Mouse (Mus musculus) kidney, embryonic 14.5 days (tissue): ENCODE results near the gene BC030870. TPM values are rescaled to one million over a fixed set of nuclear protein-coding genes. Genes with fewer than 3 reads are reported as not detected.
"Not testable (repeated sequence)": the region's sequence is repeated elsewhere in the genome, so short reads cannot be mapped to it uniquely, and the experiment has no call there.

Experiments
- ATAC-seq: fragments of 200-750 bp; cut with Nextera tagmentation; 2 replicates; pipeline ENCODE4 v1.8.0; 2017; ENCODE audit warnings: moderate number of reproducible peaks, mild to moderate bottlenecking, moderate TSS enrichment, moderate library complexity; ENCODE audit not compliant: low FRiP score, low TSS enrichment
- H3K27ac ChIP-seq: fragments of 300-500 bp; sonication (generic); 2 replicates; pipeline ENCODE4 v1.5.1; 2014; ENCODE audit warnings: low read depth, mild to moderate bottlenecking, low read length, moderate library complexity, mixed read lengths
- H3K27me3 ChIP-seq: fragments of 300-500 bp; sonication (generic); 2 replicates; pipeline ENCODE4 v1.6.1; 2014; ENCODE audit warnings: mild to moderate bottlenecking, low read length; ENCODE audit not compliant: control insufficient read depth, insufficient read depth
- H3K36me3 ChIP-seq: fragments of 300-500 bp; sonication (generic); 2 replicates; pipeline ENCODE4 v1.6.1; 2014; ENCODE audit warnings: low read length, mixed read lengths; ENCODE audit not compliant: control insufficient read depth, insufficient read depth
- H3K4me1 ChIP-seq: fragments of 300-500 bp; sonication (generic); 2 replicates; pipeline ENCODE4 v1.6.1; 2014; ENCODE audit warnings: low read length, mixed read lengths; ENCODE audit not compliant: control insufficient read depth, insufficient read depth
- H3K4me2 ChIP-seq: fragments of 300-500 bp; sonication (generic); replicated peaks from 2 replicates; pipeline ENCODE4 v1.6.1; 2014; ENCODE audit warnings: low read depth, mild to moderate bottlenecking, low read length
- H3K4me3 ChIP-seq: fragments of 300-500 bp; sonication (generic); 2 replicates; pipeline ENCODE4 v1.5.1; 2014; ENCODE audit warnings: mild to moderate bottlenecking, low read length
- H3K9ac ChIP-seq: fragments of 300-500 bp; sonication (generic); 2 replicates; pipeline ENCODE4 v1.6.1; 2014; ENCODE audit warnings: low read depth, mild to moderate bottlenecking, low read length, moderate library complexity
- H3K9me3 ChIP-seq: fragments of 300-500 bp; sonication (generic); 2 replicates; pipeline ENCODE4 v1.6.1; 2016; ENCODE audit warnings: low read length; ENCODE audit not compliant: control insufficient read depth
- WGBS: fragments of 180-500 bp; shearing (Covaris S2); extraction: QIAGEN DNeasy Blood & Tissue Kit; methylation state at CpG from one replicate; pipeline ENCODE4 v1.1.7; 2014; 5-methylcytosine and 5-hydroxymethylcytosine counted together
- polyA plus RNA-seq: library from polyadenylated mRNA; unstranded; fragments of >200 nt; fragmentation: Nextera tagmentation; extraction: Ambion mirVana; gene quantifications from 2 replicates; pipeline ENCODE4 v1.2.1, GENCODE M21; 2014

The BC030870 gene
- 0.32 TPM in 1 of 2 replicates, not detected in the other for polyA plus RNA-seq

DNA sequence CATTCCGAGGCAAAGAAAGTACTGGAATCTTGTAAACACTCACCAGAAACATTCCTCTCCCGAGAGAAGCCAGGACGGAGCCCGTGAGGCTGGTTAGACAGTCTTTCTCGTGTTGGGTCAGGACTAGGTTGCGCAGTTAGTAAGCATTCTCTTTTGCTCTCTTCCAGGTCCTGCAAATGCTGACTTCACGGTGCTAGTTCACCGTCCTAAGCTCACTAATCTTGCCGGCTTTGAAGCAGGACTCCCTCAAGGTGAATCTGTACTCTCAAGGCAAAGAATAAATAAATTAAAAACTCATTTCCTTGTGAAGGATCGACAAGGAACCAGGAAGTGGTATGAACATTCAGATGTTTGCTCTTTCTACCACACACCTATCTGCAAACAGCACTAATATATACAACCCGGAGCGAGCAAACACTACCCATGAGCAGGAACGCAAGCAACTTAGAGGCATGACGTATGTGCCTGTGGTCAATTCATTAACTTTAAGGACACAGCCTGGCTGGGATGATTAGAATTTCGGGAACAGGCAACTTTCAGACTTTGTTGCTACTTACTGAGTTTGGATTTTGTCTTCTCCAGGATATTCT, at the start of gene BC030870:
Gene BC030870 (minus strand): TSS at position 365 of the 590 bp plus-strand sequence.
- H3K36me3 ChIP-seq: no peaks in the 10 kb centered on the region
- WGBS: 82% methylated on average over 15 of the region's 15 CpGs
- H3K27me3 ChIP-seq: no peaks in the 10 kb centered on the region
- no peaks in the 10 kb centered on the region for H3K9me3 ChIP-seq
- no peak within 1 kb of the TSS for H3K4me3 ChIP-seq
- no peak within 1 kb of the TSS for H3K27ac ChIP-seq
- H3K9ac ChIP-seq: no peak within 1 kb of the TSS
- H3K4me2 ChIP-seq: no peak within 1 kb of the TSS
- H3K4me1 ChIP-seq: no peaks in the 10 kb centered on the region
- ATAC-seq: no peak

DNA sequence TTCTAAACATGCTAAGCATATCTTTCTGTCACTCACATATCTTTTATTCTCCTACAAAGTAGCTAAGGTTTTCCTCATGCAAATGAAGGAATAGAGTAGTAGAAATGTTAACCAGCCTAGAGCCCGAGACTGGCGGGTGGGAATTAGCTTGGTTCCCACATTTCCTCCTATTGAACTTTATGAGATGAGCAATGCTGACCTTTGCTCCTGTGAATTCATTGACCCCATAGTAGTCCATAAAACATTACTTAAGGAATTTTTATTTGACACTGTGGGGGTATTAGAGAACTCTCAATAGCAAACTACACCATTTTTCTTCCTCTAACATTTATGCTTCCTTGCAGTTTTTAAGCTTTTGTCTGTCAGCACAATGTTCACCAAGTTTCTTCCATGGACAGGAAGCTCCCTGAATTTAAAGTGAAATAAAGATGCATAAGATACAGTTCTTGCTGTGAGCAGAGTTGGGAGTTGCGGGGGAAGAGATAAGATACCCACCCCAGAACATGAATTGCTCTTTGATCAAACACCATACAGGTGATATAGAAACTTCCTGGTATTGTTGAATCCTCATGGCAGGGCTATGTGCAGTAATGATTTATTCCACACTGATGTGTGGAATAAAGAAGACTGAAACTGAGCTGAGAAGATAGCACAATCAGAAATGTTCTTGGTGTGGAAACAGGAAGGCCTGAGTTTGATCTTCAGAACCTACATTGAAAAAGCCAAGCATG, 45.5 kb upstream of the BC030870 start:
- H3K27ac ChIP-seq: no peak overlapping the region
- no peaks in the 10 kb centered on the region for H3K36me3 ChIP-seq
- WGBS: 51% methylated on average over 3 of the region's 3 CpGs
- H3K4me1 ChIP-seq: no peaks in the 10 kb centered on the region
- H3K4me2 ChIP-seq: no peak overlapping the region
- H3K9me3 ChIP-seq: no peaks in the 10 kb centered on the region
- no peak for ATAC-seq
- no peak overlapping the region for H3K9ac ChIP-seq
- no peaks in the 10 kb centered on the region for H3K27me3 ChIP-seq
- no peak overlapping the region for H3K4me3 ChIP-seq

DNA sequence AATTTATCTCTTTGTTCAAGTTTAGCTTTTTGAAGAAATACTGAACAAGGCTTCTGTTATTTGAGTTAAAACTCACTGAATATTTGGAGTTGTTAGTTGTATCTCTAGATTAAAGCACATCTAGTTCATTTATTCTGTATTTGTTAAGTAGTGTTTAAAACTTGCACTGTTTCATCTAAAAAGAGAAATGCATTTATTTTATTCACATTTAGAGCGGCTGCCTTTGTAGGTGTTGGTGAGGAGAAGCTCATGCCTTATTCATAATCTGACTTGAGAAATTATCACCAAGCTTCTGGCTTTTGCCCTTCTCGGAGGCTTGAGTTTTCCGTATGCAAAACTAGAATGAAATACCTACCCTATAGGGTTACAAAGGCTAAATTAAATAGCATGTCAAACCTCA, 39.8 kb upstream of the BC030870 start:
- H3K4me1 ChIP-seq: no peaks in the 10 kb centered on the region

DNA sequence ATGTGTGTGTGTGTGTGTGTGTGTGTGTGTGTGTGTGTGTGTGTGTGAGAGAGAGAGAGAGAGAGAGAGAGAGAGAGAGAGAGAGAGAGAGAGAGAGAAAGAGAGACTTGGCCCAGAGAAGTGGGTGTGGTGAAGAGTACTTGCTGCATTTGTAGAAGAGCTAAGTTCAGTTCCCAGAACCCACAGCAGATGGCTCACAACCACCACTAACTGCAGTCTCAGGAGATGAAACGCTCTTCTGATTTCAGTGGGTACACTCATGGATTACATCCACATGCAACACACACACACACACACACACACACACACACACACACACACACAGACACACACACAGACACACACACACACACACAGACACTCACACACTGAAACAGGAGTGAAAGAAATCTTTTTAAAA, 31.3 kb upstream of the BC030870 start:
- H3K27ac ChIP-seq, H3K9me3 ChIP-seq, H3K4me2 ChIP-seq, H3K27me3 ChIP-seq, H3K36me3 ChIP-seq, ATAC-seq, H3K4me1 ChIP-seq, H3K9ac ChIP-seq, H3K4me3 ChIP-seq: not testable (repeated sequence)
- 30% methylated on average over 1 of the region's 1 CpGs for WGBS

More for the DNA sequence above, 39.8 kb upstream of the BC030870 start:
- WGBS: 80% methylated on average over 3 of the region's 3 CpGs
- H3K27me3 ChIP-seq: no peaks in the 10 kb centered on the region
- H3K9me3 ChIP-seq: no peaks in the 10 kb centered on the region
- H3K4me3 ChIP-seq: no peak overlapping the region
- no peaks in the 10 kb centered on the region for H3K36me3 ChIP-seq
- H3K4me2 ChIP-seq: no peak overlapping the region
- no peak overlapping the region for H3K9ac ChIP-seq
- H3K27ac ChIP-seq: no peak overlapping the region
- no peak for ATAC-seq

DNA sequence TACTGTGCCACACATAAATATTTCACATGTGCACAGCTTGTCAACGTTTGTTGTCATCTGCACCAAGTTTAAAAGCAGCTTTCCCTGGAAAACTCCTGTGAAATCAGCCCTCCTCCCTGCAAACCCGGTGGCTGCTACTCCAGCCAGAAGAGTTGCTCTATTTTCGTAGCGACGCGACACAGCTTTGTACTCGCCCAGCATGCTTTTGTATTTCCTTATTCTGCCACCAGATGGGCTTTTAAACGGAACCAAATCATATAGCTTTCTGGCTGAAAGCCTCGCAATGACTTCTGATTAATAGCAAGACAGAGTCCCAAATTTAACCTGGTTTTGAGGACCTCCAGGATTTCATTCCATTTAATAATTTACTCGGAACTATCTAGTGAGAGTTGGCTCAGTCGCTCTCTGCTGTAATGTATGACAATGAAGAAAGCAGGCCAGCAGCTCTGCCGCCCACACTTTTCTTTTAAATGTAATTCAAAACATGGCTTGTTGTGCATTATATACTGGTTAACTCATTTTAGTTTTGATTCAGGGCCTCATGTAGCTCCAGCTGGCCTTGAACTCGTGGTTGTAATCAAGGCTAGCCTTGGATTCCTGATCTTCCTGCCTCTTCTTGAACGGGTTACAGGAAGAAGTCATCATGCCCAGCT, 29.9 kb upstream of the BC030870 start:
- no peak overlapping the region for H3K9ac ChIP-seq
- no peak overlapping the region for H3K4me3 ChIP-seq
- 72% methylated on average over 14 of the region's 14 CpGs for WGBS
- H3K4me2 ChIP-seq: no peak overlapping the region
- no peaks in the 10 kb centered on the region for H3K36me3 ChIP-seq
- no peak for ATAC-seq
- no peaks in the 10 kb centered on the region for H3K4me1 ChIP-seq
- H3K9me3 ChIP-seq: no peaks in the 10 kb centered on the region
- H3K27me3 ChIP-seq: no peaks in the 10 kb centered on the region; the same call in 1 of the 2 replicates
- no peak overlapping the region for H3K27ac ChIP-seq

DNA sequence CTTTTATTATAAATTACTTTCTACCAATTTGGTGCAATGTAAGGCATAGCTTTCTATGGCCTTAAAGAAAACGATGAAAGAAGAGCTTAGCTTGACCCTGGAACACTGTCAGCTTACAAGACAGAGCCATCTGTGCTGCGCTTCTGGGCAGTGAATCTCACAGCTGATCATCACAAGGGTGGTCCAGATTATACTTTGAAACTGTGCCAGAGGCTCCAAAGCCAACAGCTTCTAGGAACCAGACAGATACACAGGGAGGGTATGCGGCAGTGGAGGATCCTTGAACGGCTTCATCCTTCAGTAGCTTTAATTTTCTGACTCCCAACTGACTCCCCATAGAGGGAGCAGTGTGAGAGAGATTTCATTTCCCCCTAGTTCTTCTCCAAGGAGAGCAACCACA, 28.5 kb upstream of the BC030870 start:
- H3K9ac ChIP-seq: no peak overlapping the region
- no peak for ATAC-seq
- H3K4me2 ChIP-seq: no peak overlapping the region
- H3K4me3 ChIP-seq: no peak overlapping the region
- WGBS: 83% methylated on average over 4 of the region's 4 CpGs
- no peaks in the 10 kb centered on the region for H3K36me3 ChIP-seq
- H3K9me3 ChIP-seq: no peaks in the 10 kb centered on the region
- H3K4me1 ChIP-seq: no peaks in the 10 kb centered on the region
- H3K27me3 ChIP-seq: no peaks in the 10 kb centered on the region; the same call in 1 of the 2 replicates
- H3K27ac ChIP-seq: no peak overlapping the region

DNA sequence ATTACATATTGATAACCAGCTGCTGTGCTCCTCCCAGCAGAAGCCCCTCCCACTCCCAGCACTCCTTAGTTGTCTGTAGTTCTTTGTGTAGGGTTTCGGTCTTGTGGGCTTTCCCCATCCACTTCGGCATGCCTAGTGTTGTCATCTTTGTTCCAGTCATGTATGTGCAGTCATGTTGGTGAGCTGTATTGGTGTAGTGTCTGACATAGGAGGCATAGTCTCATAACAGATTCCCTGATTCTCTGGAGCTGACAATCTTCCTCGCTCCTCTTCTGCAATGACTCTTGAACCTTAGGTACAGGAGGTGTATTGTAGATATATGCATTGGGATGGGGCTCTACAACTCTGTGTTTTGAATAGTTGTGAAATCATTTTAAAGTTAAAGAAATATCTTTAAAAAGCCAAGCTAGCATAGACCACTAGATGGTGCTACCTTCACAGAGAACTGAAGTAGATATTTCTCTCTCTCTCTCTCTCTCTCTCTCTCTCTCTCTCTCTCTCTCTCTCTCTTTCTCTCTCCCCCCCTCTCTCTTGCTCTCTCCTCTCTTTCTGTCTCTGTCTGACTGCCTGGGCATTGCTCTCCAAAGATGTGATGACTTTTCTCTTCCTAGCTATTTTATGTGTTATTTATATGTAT, 9.6 kb upstream of the BC030870 start:
- H3K4me3 ChIP-seq: no peak overlapping the region
- H3K4me2 ChIP-seq: no peak overlapping the region
- ATAC-seq: no peak
- 76% methylated on average over 3 of the region's 3 CpGs for WGBS
- H3K9ac ChIP-seq: no peak overlapping the region
- H3K36me3 ChIP-seq: no peaks in the 10 kb centered on the region
- no peaks in the 10 kb centered on the region for H3K4me1 ChIP-seq
- H3K27ac ChIP-seq: no peak overlapping the region
- no peaks in the 10 kb centered on the region for H3K9me3 ChIP-seq
- no peaks in the 10 kb centered on the region for H3K27me3 ChIP-seq

DNA sequence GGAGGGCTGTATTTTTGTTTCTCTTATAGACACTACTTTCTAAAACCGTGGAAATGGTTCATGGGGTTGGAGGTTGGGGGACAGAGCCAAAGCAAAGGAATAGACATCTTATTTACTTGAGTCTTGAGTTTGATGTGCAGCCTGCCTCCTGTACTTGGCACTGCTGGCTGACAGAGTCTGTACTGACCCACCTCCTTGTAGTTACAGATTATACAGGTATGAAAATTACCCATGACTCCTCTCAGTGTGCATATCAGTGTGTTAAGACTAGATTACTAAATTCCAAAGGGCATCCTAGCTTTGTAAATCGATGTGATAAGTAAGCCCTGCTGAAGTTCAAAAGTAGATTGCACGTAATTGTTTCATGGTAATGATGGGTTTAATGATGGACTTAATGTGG, 2.9 kb downstream of the BC030870 start:
- Histone ChIP-seq H3K4me2 (no peak overlapping the region), H3K27ac (no peak overlapping the region), H3K4me1 (no peaks in the 10 kb centered on the region), H3K4me3 (no peak overlapping the region), H3K9me3 (no peaks in the 10 kb centered on the region), H3K27me3 (no peaks in the 10 kb centered on the region), H3K9ac (no peak overlapping the region), H3K36me3 (no peaks in the 10 kb centered on the region)
- 78% methylated on average over 3 of the region's 3 CpGs for WGBS
- no peak for ATAC-seq

DNA sequence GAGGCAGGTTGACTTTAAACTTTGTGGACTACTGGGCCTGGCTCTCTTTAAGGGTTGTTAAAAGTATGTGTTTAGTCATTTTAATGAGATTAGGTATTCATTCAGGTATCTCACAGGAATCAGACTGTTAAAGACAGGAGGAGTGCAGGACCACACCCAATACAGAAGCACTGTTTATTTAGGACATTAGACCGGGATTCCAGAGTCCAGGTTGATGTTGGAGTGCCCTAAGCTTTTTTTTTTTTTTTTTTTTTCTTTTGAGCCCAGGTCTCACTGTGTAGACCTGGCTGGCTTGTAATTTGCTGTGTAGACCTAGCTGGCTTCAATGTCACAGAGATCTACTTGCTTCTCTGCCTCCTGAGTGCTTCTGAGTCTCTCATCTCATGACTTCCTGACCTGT, 3.3 kb downstream of the BC030870 start:
- no peak overlapping the region for H3K9ac ChIP-seq
- no peak overlapping the region for H3K4me3 ChIP-seq
- no peak for ATAC-seq
- no peaks in the 10 kb centered on the region for H3K36me3 ChIP-seq
- H3K9me3 ChIP-seq: no peaks in the 10 kb centered on the region
- H3K27me3 ChIP-seq: no peaks in the 10 kb centered on the region
- H3K4me1 ChIP-seq: no peaks in the 10 kb centered on the region
- H3K27ac ChIP-seq: no peak overlapping the region
- 78% methylated on average over 1 of the region's 1 CpGs for WGBS
- H3K4me2 ChIP-seq: no peak overlapping the region
